Mouse (Mus musculus): ENCODE results near the gene Reg2. TPM values are rescaled to one million over a fixed set of nuclear protein-coding genes. Genes with fewer than 3 reads are reported as not detected.
"Not testable (repeated sequence)": the region's sequence is repeated elsewhere in the genome, so short reads cannot be mapped to it uniquely, and the experiment has no call there.

Gene Reg2
- total RNA-seq (2022): not detected

- DNase-seq (ENCODE audit: low spot score in 2 of 2): not testable (repeated sequence)
Observed at GRCm38 (mm10) chr6:78395323-78395722, at the start of gene Reg2. Reg2 (plus strand) TSS chr6:78395623.

GRCm38 (mm10) chr6:78361971-78362563 lies 33.4 kb upstream of the Reg2 start:
- DNase-seq (ENCODE audit: low spot score in 2 of 2): no peak

DNA sequence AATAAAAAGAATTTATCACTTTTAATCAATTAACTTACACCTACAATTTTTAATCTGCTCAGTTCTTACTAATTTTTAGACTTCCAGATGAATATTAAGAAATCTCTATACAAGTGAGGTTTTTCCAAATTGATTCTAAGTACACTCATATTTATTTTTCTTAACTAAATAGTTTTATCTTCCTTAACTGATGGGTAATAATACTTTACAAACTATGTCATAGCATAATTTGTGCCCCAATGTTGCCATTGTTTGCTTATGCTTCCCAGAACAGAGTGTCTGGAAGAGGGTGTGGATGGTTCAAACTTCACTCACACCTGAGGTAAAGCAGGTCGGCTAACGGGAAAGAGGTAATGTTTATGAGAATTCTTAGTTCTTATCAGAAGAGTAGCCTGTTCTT lies 25.1 kb upstream of the Reg2 start, which contains the start of gene Reg3b:
Reg3b (plus strand) TSS at position 301 of the 400 bp plus-strand sequence.
- no peak for DNase-seq (ENCODE audit: low spot score in 2 of 2)

GRCm38 (mm10) chr6:78378765-78379164 lies 16.7 kb upstream of the Reg2 start, which contains the start of gene Reg3d:
Reg3d (minus strand) TSS chr6:78378865.
- no peak for DNase-seq (ENCODE audit: low spot score in 2 of 2)

DNA sequence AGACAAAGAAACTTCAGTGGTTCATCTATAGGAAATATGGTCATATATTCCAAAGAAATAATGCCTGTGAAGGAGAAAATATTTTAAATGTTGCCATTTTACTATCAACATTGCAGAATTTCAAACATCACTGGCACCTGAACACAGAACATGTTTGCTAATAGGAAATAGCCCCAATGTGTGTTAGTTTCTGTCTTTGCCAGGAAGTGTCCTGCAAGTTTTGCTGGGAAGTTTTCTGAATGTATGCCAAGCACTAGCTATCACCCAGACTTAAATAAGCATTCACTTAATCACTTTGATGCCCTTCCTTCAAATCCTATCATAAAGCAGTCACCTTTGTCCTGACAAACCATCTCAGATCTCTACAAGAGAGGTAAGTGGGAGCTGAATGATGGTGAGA lies 15.0 kb upstream of the Reg2 start, which contains the start of gene Reg3a:
Reg3a (plus strand) TSS at position 301 of the 400 bp plus-strand sequence.
- DNase-seq (ENCODE audit: low spot score in 2 of 2): no peak

- no peak for DNase-seq (ENCODE audit: low spot score in 2 of 2)
Observed at GRCm38 (mm10) chr6:78385609-78386008, 9.8 kb upstream of the Reg2 start.

GRCm38 (mm10) chr6:78422411-78422810 lies 27.0 kb downstream of the Reg2 start, which contains the start of gene Reg1:
Reg1 (plus strand) TSS chr6:78422711.
- not testable (repeated sequence) for DNase-seq (ENCODE audit: low spot score in 2 of 2)

DNA sequence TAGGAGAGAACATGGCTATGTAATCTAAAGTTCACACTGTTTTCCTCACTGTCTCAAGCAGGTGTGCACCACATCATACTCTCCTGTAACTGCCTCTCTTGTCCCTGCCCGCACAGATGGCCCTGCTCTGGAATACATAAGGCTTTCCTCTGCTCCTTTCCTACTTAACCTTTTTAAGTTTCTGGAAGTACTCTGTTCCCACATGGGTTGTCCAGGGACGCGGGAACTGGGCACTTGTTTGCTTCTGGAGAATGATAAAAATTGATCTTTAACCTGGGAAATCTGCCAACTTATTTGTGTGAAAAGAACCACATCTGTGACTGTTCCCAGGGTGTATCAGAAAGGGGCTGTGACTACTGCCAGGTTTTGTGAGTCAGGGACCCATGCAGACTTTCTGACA lies 30.1 kb downstream of the Reg2 start:
- DNase-seq (ENCODE audit: low spot score in 2 of 2): no peak

GRCm38 (mm10) chr6:78447202-78447601 lies 51.8 kb downstream of the Reg2 start:
- DNase-seq (ENCODE audit: low spot score in 2 of 2): no peak

DNA sequence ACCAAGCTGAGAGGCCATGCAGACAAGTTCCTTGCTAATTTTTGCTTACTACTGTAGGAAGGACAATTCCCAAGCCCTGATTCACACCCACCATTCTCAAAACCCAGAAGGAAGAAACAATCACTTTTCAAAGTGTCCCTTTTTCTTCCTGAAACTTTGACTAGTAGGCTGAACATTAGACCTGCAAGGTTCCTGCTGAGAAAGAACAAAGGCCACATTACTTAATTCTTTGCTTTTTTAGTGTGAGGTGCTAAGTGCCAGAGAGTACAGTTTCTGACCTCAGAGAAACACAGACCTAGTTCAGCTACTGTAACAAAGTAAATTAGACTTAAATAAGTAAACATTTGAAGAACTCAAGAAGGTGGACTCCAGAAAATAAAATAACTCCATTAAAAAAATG lies 53.0 kb downstream of the Reg2 start:
- no peak for DNase-seq (ENCODE audit: low spot score in 2 of 2)

DNA sequence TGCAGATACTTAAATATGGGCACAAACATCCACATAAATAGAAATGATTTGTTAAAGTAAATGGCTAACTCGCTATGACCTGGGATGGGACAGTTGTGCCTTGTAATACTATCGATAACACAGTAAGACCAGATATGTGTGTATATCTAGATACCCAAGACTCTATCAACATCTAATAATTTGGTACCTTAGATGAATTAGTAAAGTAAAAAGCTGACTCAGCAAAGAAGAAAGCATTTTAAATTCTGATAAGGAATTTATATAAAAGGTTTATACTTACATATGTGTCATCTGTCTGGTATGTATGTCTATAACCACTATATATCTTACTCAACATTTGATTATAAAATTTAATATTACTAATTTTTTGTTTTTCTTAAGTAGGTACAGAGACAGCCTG lies 57.4 kb downstream of the Reg2 start:
- DNase-seq (ENCODE audit: low spot score in 2 of 2): no peak

Other genes with a start within 250 kb of the Reg2 start
- not detected for gene Reg3b, start 25.0 kb upstream of the Reg2 start, total RNA-seq (2022)
- not detected for gene Reg3d, start 16.8 kb upstream of the Reg2 start, total RNA-seq (2022)
- not detected for gene Reg3a, start 14.9 kb upstream of the Reg2 start, total RNA-seq (2022)
- gene Reg1, start 27.1 kb downstream of the Reg2 start, total RNA-seq (2022): not detected
- gene Reg3g, start 73.2 kb downstream of the Reg2 start, total RNA-seq (2022): not detected